8 mouse cellular contexts compared by ENCODE assay signal in genomic region chr8:81452082-81452481, GRCm38 (mm10).
DNase-seq lines count a peak whose midpoint lies in the region.

No protein-coding gene starts in this region.

- DNase-seq in gastrocnemius, postnatal 25 days, result peak; percentile 5
- no peak for DNase-seq in gastrocnemius, postnatal 10 days
- DNase-seq in testis, postnatal 14 days (ENCODE audit: low spot score), result peak; percentile 6
- DNase-seq in testis, postnatal 10 days (ENCODE audit: low spot score), result no peak
- peak; percentile 8 for DNase-seq in kidney, postnatal 14 days
- DNase-seq in thymus, postnatal 0 days (ENCODE audit: low spot score), result no peak
- DNase-seq in c-Kit-positive CD71-positive TER-119-positive erythroid progenitor cells, embryonic 14.5 days (ENCODE audit: low spot score), result no peak
- no peak for DNase-seq in gastrocnemius, adult 18-20 months (ENCODE audit: low spot score)

Comparison
In these comparisons a context has a peak if more than half of its experiments do, and no peak if none do; other contexts are left out.
1. DNase-seq: peak in gastrocnemius, postnatal 25 days (single experiment), testis, postnatal 14 days (single experiment) and kidney, postnatal 14 days (single experiment); none in gastrocnemius, postnatal 10 days (single experiment), testis, postnatal 10 days (single experiment), thymus, postnatal 0 days (single experiment), c-Kit-positive CD71-positive TER-119-positive erythroid progenitor cells, embryonic 14.5 days (single experiment) and gastrocnemius, adult 18-20 months (single experiment).